13 mouse cellular contexts compared by ENCODE assay signal in genomic region chr14:77587182-77587581, GRCm38 (mm10).
"Had no signal": no experiment of that assay in that cellular context is flagged by ENCODE, and none has a peak within 500 bp of the region (broad histone marks: within the 10 kb centered on the region; RNA-seq: fewer than 3 reads in every experiment).

No protein-coding gene starts in this region.

- H3K4me1 ChIP-seq: intestine, embryonic 15.5 days had no signal

- H3K4me3 ChIP-seq: intestine, embryonic 15.5 days; left cerebral cortex, adult 2 months had no signal

- H3K36me3 ChIP-seq: intestine, embryonic 15.5 days had no signal

- H3K27ac ChIP-seq: intestine, embryonic 15.5 days; kidney, postnatal 0 days; left cerebral cortex, adult 2 months; liver, embryonic 14.5 days had no signal

- H3K4me2 ChIP-seq: intestine, embryonic 15.5 days; midbrain, embryonic 11.5 days had no signal

- ATAC-seq: hindbrain, embryonic 16.5 days; intestine, embryonic 15.5 days had no signal

- H3K9me3 ChIP-seq: intestine, embryonic 15.5 days had no signal

- DNase-seq: layer of hippocampus, postnatal 36 days; lung, adult 2 months; lung, postnatal 14 days; lung, postnatal 4 days; midbrain, embryonic 14.5 days; thymus, adult 18-20 months; thymus, postnatal 36 days had no signal

- H3K27me3 ChIP-seq: intestine, embryonic 15.5 days had no signal

- H3K9ac ChIP-seq: intestine, embryonic 15.5 days; liver, embryonic 14.5 days had no signal
